Mouse (Mus musculus) MEL-GATA-1-ER (cell line): ENCODE data around the gene Ppp4r2.
A peak's percentile ranks its signal among the peaks of the same experiment; 100 is the strongest.
"Not testable (repeated sequence)": the region's sequence is repeated elsewhere in the genome, so short reads cannot be mapped to it uniquely, and the experiment has no call there.

ENCODE experiments used
- DNase-seq: peaks from one replicate; pipeline ENCODE4 v3.0.0-alpha.2; 2012; ENCODE audit warnings: low read depth; ENCODE audit errors: extremely low read depth

Ppp4r2 gene

DNA sequence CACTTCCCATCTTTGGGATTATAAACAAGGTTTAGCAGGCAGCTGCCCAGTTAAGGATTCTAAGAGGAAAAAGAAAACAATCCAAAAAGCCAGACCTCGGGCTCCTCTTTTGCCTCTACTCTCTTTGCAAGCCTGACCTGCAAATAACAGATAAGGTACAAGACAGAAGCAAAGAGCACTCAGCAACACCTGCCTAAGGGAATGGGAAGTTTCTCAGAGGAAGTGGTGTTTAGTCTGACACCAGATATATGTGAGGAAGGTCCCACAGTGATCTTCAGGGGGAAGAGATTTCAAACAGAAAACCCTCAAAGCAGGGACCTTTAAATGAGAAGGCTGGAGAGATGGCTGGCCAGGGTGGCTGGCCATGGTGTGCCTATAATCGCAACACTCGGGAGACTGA is 2.2 kb upstream of the Ppp4r2 start:
- peak; percentile 68 for DNase-seq

DNA sequence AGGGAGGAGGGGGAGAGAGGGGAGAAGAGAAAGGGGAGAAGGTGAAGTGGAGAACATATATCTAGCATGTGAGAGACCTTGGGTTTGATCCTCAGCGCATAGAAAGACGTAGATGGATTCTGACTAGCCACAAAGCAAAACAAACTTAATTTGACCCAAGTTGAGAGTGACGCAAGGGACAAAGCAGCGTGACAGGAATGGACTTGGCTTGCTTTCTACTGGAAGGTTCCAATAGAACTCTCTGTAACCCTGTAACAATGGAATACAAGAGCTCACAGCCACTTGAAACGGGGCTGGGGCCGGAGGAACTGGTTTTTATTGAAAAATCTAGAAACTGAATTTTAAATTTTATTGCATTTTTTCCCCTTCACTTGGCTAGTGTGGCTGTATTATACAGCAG is 1.7 kb upstream of the Ppp4r2 start:
- DNase-seq, result no peak

DNA sequence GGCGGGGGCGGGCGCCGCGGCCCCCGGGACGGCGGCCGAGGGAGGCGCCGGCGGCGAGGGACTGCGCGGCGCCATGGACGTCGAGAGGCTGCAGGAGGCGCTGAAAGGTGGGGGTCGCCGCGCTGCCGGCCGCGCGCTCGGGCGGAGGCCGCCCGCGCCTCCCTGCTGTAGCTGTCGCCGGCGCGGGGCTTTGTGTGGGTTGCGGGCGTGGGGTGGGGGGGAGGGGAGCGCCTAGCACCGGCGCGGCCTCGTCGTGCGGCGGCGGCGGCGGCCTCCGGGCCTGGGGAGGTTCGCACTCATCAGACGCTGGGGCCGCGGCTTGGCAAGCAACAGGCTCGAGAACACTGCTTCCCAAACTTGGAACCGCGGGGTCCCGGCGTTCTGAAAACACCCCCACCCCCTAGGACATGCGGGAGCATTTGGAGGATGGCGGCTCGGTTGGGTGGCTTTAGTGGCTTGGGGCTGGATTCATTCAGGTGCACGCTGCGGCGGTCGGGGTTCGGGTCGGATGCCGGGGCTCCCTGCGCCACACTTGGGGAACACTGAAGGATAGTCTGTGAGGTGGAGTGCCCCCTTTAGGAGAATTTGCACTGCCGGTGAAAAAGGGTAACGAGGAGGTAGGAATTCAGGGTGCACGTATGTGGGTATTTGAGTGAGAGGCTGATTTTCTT is 524 bp downstream of the Ppp4r2 start:
- DNase-seq, result no peak

DNA sequence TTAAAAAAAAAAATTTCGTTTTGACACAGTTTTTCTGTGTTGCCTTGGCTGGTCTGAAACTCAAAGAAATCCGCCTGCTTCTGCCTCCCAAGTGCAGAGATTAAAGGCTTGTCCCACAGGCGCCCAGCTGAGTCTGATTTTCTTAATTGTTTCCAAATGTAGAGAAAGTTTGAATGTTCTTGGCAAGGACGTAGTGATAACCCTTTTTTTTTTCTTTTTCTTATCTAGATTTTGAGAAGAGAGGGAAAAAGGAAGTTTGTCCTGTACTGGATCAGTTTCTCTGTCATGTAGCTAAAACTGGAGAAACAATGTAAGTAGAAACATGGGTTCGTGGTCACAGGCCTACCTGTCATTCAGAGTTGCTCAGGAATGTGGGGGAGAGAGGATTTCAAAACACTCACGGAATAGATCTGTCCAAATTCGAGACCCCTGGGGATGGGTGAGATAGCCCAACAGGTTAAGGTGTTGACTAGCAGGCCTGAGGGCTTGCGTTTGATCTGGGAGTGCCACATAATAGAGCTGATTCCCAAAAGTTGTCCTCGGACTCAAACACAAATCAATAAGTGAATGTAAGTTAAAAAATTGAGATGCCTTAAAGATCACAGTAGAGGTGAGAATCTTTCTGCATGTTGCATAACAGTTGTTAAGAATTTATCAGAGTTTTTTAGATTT is 1.2 kb downstream of the Ppp4r2 start:
- DNase-seq, result no peak

DNA sequence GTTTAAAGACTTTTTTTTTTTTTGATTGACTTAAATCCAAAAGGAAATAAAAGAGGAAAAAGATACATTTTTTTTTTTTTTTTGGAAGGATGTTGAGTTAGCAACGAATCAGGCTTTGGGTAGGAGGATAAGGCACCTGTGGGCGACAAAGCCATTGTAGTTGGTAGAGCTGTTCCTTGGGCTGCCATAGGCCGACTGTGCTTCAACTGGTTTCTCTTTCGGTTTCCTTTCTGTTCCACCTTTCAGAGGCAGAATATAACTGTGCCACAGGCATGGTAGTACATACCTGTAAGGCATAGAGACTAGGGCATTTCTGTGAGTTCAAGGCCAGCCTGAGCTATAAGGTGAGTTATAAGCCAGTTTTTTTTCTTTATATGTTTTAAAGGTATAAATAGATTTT is 11.6 kb downstream of the Ppp4r2 start:
- DNase-seq, result no peak

DNA sequence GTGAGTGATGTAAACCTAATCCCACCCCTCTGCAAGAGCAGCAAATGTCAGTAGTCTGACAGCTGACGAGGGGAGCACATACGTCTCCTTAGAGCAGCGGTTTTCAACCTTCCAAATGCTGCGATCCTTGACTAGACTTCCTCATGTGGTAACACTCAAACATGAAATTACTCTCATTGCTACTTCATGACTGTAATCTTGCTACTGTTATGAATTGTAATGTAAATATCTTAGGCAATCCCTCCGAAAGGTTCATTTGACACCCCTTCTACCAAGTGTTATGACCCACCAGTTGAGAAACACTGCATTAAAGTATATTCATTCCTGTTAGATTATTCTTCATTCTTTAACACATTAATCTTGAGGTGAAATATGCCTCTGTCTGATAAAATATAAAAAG is 13.8 kb downstream of the Ppp4r2 start:
- DNase-seq, result no peak

DNA sequence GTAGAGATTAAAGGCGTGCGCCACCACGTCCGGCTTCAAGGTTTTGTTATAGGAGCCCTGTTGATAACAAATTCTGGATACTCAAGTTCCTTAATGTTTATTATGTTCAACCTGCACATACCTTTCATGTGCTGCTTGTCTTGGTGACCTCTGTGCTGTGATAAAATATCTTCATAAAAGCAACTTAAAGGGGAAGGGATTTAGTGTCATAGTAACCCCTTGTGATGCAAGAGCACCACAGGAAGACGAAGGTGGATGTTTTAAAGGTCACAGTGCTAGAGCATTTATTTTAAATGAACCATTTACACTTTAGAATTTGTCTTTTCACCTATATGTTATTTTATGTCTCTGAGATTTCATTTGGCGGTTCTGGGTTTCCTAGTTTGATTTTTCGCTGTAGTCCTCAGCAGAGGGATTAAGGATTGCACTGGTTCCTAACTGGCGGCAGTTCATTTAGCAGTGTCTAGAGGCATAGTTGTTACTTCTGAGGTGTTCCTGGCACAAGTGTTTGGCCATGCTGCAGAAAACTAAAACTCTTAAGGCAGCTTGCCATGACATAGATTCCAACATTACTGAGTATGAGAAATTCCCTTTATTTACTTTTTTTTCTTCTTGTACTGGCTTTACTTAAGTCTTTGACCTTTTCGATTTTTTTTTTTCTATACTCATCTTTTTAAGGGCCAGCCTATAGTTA is 15.4 kb downstream of the Ppp4r2 start:
- no peak for DNase-seq

DNA sequence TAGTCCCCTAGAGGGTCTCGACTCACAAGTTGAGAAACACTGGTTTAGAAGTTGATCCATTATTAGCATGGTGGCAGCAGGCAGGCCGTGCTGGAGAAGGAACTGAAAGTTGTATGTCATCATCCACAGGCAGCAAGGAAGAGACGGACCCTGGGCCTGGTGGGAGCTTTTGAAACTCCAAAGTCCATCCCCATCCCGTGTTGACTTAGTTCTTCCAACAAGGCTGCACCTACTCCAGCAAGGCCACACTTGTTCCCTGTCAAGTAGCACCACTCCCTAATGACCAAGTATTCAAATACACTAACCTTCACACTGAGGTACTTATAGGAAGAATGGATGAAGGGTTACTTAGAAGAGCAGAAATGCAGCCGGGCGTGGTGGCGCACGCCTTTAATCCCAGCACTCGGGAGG is 17.3 kb downstream of the Ppp4r2 start:
- no peak for DNase-seq

DNA sequence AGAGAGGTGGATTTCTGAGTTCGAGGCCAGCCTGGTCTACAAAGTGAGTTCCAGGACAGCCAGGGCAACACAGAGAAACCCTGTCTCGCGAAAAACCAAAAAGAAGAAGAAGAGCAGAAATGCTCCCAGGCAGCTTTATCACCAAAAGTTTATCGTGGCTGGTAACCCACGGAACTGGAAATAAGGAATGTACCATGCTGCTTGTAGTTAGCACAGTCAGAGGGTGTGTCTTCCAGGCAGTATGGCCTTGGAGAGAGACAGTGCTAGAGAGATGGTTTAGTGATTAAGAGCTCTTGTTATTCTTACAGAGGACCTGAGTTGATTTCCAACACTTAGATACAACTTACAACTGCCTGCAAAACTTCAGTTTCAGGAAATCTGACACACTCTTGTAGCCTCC is 17.7 kb downstream of the Ppp4r2 start:
- peak; percentile 36 for DNase-seq

DNA sequence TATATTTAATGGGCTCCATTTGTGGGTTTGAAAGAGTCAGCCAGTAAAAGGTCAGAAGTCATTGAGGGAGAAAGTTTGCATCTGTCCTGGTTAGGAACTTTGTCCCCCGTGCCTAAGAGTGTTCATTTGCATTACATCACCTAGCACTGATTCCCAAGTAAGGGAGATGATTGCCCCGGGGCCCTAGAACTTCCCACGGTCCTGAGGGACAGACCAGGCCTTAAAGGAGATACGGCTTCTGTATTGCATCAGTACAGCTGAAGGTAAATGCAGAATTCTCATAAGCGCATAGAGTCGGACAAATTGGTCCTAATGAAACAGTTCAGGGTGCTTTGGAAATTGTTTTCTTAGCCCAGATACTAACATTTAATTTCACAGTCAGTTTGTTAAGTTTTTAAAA is 31.9 kb downstream of the Ppp4r2 start:
- no peak for DNase-seq

DNA sequence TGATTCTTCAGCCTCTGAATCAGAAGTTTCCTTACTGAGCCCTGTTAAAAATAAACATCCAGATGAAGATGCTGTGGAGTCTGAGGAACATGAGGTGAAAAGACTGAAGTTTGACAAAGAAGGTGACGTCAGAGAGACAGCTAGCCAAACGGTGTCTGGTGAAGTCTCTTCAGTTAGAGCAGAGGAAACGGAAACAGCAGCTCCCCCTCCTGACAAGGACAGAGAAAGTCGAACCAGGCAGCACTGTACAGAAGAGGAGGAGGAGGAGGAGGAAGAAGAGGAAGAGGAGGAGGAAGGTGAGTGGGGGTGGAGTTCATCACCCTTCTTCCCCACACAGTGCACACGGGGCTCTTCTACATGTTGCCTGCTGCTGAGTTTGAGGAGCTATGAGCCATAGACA is 32.4 kb downstream of the Ppp4r2 start:
- not testable (repeated sequence) for DNase-seq

DNA sequence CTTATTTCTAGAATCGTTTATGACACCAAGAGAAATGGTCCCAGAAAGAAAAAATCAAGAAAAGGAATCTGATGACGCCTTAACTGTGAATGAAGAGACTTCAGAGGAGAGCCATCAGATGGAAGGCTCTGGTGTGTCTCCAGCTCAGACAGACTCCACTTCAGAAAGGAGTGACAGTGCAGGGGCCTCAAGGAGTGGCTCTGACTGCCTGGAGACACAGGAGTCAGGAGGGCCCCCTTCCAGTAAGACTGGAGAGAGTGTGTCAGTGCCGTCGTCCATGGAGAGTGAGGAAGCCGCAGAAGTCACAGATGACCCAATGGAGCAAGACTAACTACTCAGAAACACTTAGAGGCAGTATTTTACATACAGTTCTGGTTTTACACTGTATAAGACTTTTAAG is 32.8 kb downstream of the Ppp4r2 start:
- not testable (repeated sequence) for DNase-seq

DNA sequence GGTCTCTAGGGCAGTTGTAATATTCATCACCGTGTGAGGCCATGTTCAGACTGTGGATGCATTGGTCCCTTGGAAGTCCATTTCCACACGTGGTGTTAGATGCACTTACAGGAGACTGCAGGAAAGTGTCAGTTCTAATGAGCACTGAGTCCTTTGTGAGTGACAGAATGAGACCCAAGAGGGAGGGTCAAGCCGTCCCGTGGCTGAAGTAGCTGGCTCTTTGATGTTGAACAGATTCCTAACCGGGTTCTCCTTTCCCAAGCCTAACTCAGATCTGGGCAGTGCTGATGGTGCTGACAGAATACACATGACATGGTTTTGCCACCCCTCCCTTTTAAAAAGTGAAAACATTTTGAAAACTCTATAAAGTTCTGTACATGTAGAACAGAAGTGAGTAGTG is 35.4 kb downstream of the Ppp4r2 start:
- no peak for DNase-seq

DNA sequence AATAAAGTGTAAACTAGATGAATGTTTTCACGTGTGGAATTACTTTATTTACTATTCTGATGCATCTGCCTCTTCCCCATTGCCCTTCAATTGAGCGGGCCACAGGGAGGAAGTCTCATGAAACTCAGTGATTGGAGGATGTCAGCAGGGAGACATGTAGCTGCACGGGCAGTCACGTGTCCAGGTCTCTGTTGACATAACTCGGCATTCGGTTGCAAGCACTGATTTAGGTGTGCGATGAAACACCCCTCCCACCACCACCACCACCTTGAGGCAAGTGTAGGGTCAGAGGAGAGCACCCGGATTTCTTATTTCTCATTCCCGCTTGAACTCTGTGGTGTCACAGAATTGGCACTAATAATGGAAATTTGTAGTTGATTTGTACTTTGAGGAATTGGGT is 36.5 kb downstream of the Ppp4r2 start:
- no peak for DNase-seq

DNA sequence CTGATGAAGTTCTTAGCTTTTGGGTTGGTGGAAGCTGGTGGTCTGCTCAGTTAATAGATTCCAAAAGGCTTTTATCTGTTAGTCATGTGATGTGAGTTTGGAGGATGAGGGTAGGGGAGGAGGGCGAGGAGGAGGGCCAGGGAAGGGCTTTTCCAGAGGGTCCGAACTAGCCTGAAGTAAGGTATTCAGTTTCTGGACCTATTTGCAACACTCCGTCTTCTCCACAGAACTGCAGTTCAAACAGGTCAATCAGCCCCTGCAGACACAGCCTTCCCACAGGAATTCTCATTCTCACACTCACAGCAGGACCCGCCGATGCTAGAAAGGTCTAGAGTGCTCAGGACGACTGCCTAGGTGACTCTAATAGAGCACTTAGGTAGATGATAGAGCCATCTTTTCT is 39.8 kb downstream of the Ppp4r2 start:
- no peak for DNase-seq

DNA sequence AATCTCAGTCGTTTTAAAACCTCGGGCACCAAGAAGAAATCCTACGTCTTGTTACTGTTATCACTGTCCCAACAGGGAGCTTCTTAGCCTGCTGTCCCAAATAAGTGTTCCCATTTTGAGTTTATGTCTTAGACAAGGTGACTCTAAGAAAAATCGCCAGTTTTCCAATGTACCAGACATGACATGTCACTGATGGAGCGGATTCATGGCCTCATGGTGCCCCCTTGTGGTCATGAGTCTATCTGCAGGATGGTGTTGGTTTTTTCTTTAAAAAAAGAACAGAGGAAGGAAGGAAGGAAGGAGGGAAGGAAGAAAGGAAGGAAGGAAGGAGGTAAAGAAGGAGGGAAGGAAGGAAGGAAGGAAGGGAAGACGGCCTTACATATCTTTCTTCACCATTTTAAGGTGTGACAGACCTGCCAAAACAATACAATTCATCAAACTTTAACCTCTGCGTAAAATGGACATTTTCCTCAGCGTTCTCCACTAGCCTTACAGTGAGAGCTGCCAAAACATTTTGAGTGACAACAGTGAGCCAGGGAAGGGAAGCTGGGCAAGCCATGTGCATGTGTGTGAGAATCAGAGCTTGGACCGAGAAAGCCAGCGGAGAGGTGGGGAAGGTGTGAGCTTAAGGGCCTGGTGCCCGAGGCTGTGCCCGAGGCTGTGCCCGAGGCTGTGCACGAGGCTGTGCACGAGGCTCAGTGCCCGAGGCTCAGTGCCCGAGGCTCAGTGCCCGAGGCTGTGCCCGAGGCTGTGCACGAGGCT is 42.6 kb downstream of the Ppp4r2 start:
- DNase-seq, result peak; percentile 32

DNA sequence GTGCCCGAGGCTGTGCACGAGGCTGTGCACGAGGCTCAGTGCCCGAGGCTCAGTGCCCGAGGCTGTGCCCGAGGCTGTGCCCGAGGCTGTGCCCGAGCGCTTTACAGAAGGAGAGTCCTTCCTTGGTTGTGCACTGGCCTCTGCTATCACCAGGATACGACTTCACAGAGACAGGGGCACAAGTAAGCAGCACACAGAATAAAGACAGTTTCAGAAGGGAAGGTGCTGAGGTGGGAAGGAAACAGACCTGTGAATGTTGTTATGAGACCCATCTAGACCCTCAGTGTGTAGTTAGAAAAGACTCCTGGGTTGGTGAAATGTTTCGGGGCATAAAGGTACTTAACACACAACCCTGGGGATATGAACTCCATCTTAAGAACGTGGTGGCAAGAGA is 43.2 kb downstream of the Ppp4r2 start:
- DNase-seq, result no peak

DNA sequence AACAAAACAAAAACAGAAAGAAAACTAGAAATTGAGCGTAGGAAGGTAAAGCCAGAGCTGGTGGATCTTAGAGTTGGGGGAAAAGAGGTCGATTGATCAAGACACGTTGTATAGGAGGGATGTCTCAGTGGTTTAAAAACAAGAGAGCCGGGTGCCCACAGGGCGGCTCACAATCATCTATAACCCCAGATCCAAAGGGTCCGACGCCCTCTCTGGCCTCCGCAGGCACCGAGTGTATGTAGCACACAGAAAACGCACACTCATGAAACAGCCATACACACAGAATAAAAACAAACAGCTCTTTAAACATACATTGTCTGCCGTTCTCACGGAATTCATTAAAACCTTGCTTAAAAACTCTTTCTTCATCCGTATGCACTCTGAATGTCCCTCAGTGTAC is 45.1 kb downstream of the Ppp4r2 start:
- DNase-seq, result no peak

DNA sequence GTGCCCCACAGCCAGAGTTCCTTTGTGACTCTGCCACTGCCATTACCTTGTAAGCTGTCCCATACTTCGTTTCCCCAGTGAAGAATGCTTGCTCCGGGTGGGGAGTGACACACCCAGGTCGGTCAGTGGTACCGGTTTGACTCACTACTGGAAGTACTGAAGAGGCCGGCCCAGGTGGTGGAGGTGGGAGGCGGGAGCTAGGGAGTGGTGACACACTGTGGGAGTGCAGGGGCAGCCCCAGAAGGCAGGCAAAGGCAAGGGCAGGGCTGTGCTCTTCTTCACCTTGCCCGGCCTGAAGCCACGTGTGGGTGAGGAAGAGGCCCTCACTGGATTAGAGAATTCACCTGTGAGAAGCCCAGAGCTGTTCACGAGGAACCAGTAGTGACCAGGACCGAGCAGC is 46.2 kb downstream of the Ppp4r2 start:
- no peak for DNase-seq

DNA sequence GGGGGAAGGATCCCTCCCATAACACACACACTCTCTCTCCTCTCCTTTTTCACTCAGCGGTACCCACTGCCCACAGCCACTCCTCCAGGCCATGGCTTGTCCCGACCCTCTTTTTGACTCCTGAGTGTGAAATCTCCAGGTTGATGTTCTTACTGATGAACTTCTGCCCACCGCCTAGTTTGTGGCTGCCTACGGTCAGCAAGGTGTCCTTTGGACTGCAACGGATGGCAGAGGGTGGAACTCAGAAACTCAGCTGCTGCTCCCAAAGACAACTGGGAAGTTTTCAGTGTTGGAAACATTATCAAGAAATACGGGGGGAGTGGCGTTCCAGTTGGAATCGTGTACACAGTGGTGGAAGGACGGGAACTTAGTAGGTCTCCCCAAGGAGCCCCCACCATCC is 48.2 kb downstream of the Ppp4r2 start:
- no peak for DNase-seq

DNA sequence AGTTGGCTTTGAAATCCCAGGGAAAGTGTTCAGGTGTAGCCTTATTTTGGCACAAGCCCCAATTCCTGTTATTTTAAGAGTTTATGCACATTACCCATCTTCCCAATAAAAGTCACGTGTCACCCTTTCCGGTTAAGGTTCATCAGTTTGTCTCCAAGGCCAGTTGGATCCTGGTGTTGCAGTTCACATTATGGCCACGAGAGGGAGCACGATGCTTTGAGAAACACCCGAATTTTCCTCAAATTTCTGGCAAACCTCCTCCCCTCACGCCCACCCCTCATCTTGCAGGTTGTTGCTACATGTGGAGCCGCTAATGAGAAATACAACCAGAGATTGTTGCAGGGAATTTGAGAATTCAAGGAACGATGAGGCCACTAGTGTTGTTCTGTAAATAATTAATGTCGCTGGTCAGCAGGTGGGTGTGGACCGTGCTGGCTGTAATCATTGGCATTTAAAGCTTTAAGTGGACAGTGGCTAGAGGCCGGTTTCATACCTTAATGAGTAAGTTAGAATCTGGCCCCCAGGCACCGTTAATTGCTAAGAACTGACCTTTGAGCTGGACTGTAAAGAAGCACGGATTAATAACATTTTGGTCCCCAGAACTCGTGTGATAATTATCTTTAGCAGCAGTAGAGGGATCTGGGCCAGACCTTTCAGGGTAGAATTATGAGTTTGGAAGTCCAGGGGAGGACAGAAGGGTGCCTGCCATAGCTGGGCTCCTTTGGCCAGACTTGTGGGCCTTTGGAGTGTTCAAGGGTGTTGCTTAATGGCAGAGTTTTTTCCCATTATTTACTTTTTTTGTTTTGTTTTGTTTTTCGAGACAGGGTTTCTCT is 49.2 kb downstream of the Ppp4r2 start:
- peak; percentile 41 for DNase-seq
